Mouse (Mus musculus): ENCODE results near the gene Adamts4. TPM values are rescaled to one million over a fixed set of nuclear protein-coding genes. Genes with fewer than 3 reads are reported as not detected.
"Not testable (repeated sequence)": the region's sequence is repeated elsewhere in the genome, so short reads cannot be mapped to it uniquely, and the experiment has no call there.

The Adamts4 gene
- polyA plus RNA-seq, 1 experiment from 2014 or later, result 14.3 TPM

DNA sequence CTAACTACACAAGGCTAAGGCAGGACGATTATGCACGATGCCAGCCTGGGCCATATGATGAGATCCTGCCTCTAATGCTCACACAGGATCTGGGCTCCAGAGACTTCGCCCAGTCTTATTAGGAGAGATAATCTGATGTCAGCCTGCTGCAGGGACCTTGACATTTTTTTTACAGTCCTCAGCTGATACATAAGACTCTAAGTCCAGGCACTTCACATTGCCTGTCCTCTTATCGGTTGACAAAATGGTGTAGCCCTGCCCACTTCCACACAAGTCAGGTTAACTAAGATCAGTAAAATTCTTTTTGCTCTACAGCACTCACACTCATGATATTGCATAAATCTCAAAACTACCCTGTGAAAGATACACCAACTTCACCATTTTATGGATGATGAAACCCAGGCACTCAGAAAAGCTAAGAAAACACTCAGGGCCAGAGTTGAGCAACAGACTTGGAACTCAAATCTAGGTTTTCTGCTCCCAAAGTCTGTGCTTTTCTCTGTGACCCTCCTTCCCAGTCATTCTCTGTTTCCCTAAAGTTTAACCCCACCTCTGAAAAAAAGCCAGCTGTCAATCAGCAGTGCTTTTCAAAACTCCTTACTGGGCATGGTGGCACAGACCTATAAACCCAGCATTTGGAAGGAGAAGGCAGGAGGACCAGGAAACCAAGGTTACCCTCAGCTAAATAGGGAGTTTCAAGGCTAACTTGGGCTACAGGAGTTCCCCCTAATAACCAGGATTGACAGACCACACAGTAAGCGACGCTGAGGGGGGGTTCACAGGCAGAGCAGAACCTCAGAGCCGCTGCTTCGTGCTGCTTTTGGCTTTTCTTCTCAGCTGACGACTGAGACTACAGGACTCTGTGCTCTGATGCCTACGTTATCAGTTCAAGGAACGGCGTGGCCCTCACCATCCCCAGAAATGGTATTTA lies 17.2 kb upstream of the Adamts4 start:
- no peak overlapping the region for H3K9ac ChIP-seq
- peaks cover 48% of the 10 kb centered on the region for H3K36me3 ChIP-seq
- no peak overlapping the region for H3K27ac ChIP-seq
- H3K4me3 ChIP-seq, result no peak overlapping the region
- H3K27me3 ChIP-seq, result no peaks in the 10 kb centered on the region
- H3K9me3 ChIP-seq, result no peaks in the 10 kb centered on the region
- no peak for ATAC-seq (ENCODE audit: low FRiP score, low read depth)
- H3K4me1 ChIP-seq, result peaks cover 16% of the 10 kb centered on the region
- H3K4me2 ChIP-seq (replicated peaks), result no peak overlapping the region
- 85% methylated on average over 12 of the region's 12 CpGs for WGBS

- no peaks in the 10 kb centered on the region for H3K27me3 ChIP-seq
- peaks cover 16% of the 10 kb centered on the region for H3K4me1 ChIP-seq
- H3K9me3 ChIP-seq, result no peaks in the 10 kb centered on the region
- H3K4me2 ChIP-seq (replicated peaks), result no peak within 1 kb of the TSS
- H3K36me3 ChIP-seq, result peaks cover 58% of the 10 kb centered on the region
- H3K4me3 ChIP-seq, result no peak within 1 kb of the TSS
- H3K9ac ChIP-seq, result no peak within 1 kb of the TSS
- ATAC-seq (ENCODE audit: low FRiP score, low read depth), result no peak
- no peak within 1 kb of the TSS for H3K27ac ChIP-seq
- WGBS, result 93% methylated on average over 14 of the region's 14 CpGs
Measured at GRCm38 (mm10) chr1:171234126-171234525, 16.1 kb upstream of the Adamts4 start, which contains the start of gene Fcer1g. TSS of gene Fcer1g (minus strand) at chr1:171234365.

DNA sequence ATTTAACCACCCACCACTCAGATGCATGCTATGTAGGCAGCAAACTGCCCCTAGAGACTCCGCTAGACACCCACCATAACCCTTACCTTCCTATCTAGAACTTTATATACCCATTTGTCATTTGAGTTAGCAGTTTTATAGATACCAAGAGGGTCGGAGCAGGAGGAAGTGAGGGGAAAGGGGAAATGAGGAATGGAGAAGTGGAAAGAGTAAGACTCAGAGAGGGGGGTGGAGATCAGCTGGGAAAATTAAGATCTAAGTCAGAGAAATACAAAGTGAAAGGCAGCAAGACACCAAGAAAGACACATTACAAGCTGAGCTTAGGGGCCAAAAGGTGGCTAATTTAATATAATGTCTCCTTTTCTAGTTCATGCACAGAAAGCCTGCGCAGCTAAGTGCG lies 15.7 kb upstream of the Adamts4 start:
- H3K4me3 ChIP-seq, result no peak overlapping the region
- H3K27ac ChIP-seq, result no peak overlapping the region
- H3K27me3 ChIP-seq, result no peaks in the 10 kb centered on the region
- H3K9me3 ChIP-seq, result no peaks in the 10 kb centered on the region
- WGBS, result 84% methylated on average over 4 of the region's 4 CpGs
- no peak overlapping the region for H3K4me2 ChIP-seq (replicated peaks)
- peaks cover 16% of the 10 kb centered on the region for H3K4me1 ChIP-seq
- ATAC-seq (ENCODE audit: low FRiP score, low read depth), result no peak
- no peak overlapping the region for H3K9ac ChIP-seq
- H3K36me3 ChIP-seq, result peaks cover 63% of the 10 kb centered on the region

DNA sequence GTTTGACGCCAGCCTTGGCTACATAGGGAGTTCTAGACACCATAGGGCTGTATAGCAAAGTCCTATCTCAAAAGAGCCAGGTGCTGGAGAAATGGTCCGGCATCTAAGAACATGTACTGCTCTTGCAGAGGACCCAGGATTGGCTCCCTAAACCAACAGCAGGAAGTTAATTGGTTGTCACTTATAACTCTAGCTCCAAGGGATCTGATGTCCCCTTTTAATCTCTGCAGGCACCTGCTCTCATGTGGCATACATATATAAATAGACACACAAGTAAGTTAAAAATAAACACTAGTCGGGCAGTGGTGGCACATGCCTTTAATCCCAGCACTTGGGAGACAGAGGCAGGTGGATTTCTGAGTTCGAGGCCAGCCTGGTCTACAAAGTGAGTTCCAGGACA lies 14.4 kb upstream of the Adamts4 start:
- Histone ChIP-seq H3K4me3 (no peak overlapping the region), H3K9ac (no peak overlapping the region), H3K27ac (no peak overlapping the region), H3K36me3 (peaks cover 75% of the 10 kb centered on the region), H3K4me2 (replicated peaks) (no peak overlapping the region), H3K9me3 (no peaks in the 10 kb centered on the region), H3K4me1 (peaks cover 4% of the 10 kb centered on the region), H3K27me3 (no peaks in the 10 kb centered on the region)
- WGBS, result 93% methylated on average over 4 of the region's 4 CpGs
- ATAC-seq (ENCODE audit: low FRiP score, low read depth), result no peak

DNA sequence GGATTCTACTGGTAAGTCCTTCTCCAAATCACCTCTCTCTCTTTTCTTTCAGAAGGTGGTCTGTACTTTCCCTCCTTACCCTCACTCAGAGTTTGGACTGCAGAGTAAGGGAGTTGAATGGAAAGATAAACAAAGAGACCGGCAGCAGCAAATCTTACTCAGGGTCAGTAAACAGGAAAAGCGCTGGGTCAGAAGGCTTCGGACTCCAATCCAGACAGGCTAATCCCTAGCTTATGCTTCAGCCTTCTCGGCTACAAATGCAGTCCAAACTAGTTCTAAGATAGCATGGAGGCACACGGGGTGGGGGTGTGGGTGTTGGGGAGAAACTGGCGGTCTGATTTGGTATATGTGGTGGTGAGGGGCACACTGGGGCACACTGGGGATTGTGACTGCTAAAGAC lies 12.8 kb upstream of the Adamts4 start:
- no peaks in the 10 kb centered on the region for H3K27me3 ChIP-seq
- no peaks in the 10 kb centered on the region for H3K9me3 ChIP-seq
- no peak overlapping the region for H3K27ac ChIP-seq
- no peaks in the 10 kb centered on the region for H3K4me1 ChIP-seq
- H3K4me2 ChIP-seq (replicated peaks), result no peak overlapping the region
- H3K9ac ChIP-seq, result no peak overlapping the region
- H3K36me3 ChIP-seq, result peaks cover 92% of the 10 kb centered on the region
- H3K4me3 ChIP-seq, result no peak overlapping the region
- WGBS, result 90% methylated on average over 6 of the region's 6 CpGs
- no peak for ATAC-seq (ENCODE audit: low FRiP score, low read depth)

DNA sequence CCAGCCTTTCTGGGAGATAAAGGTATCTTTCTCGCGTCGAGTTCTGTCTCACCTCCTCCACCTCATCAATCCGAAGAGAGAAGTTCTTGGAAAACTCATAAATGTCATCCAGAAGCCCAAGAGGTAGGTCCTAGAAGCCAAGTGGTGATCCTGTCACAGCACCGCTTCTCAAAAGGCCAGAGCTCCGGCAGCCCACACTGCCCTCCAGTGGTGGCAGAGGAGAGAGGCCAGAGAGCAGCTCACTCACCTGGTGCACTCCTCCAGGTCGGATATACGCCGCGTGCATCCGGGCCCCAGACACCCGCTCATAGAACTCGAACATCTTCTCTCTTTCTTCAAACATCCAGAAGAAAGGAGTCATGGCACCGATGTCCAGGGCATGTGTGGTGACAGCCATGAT lies 11.8 kb upstream of the Adamts4 start:
- Histone ChIP-seq H3K9me3 (no peaks in the 10 kb centered on the region), H3K27ac (no peak overlapping the region), H3K4me1 (no peaks in the 10 kb centered on the region), H3K9ac (no peak overlapping the region), H3K4me2 (replicated peaks) (no peak overlapping the region), H3K27me3 (no peaks in the 10 kb centered on the region), H3K4me3 (no peak overlapping the region), H3K36me3 (peaks cover 99% of the 10 kb centered on the region)
- no peak for ATAC-seq (ENCODE audit: low FRiP score, low read depth)
- 73% methylated on average over 14 of the region's 14 CpGs for WGBS

GRCm38 (mm10) chr1:171239992-171240744 lies 10.1 kb upstream of the Adamts4 start:
- Histone ChIP-seq H3K9me3 (no peaks in the 10 kb centered on the region), H3K4me1 (peaks cover 3% of the 10 kb centered on the region; the same call in 1 of the 2 replicates), H3K4me3 (no peak overlapping the region), H3K4me2 (replicated peaks) (no peak overlapping the region), H3K9ac (0 out of 2 replicates have a peak overlapping the region, but pooled peaks have one; percentile 19), H3K27ac (no peak overlapping the region), H3K36me3 (peaks cover 96% of the 10 kb centered on the region), H3K27me3 (no peaks in the 10 kb centered on the region)
- ATAC-seq (ENCODE audit: low FRiP score, low read depth), result no peak
- WGBS, result 83% methylated on average over 15 of the region's 15 CpGs

DNA sequence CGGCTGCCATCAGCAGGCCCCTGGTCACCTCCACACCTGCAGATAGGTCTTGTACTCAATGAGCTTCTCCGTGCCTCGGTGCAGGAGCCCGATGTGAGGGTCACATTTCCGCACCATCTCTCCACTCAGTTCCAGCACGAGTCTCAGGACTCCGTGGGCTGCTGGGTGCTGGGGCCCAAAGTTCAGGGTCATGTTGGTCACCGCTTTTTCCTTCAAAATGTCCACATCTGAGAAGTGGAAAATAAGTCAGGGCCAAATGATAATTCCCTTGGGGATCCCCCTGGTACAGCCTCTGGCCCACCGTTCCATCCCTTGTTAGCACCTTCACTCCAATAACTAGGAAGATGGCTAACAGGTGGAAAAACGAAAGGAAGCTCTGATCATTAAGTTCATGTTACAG lies 9.3 kb upstream of the Adamts4 start:
- no peak for ATAC-seq (ENCODE audit: low FRiP score, low read depth)
- Histone ChIP-seq H3K36me3 (peaks cover 93% of the 10 kb centered on the region), H3K9me3 (no peaks in the 10 kb centered on the region), H3K27ac (no peak overlapping the region), H3K9ac (no peak overlapping the region), H3K4me2 (replicated peaks) (no peak overlapping the region), H3K4me1 (peaks cover 9% of the 10 kb centered on the region), H3K4me3 (no peak overlapping the region), H3K27me3 (no peaks in the 10 kb centered on the region)
- WGBS, result 86% methylated on average over 10 of the region's 10 CpGs

DNA sequence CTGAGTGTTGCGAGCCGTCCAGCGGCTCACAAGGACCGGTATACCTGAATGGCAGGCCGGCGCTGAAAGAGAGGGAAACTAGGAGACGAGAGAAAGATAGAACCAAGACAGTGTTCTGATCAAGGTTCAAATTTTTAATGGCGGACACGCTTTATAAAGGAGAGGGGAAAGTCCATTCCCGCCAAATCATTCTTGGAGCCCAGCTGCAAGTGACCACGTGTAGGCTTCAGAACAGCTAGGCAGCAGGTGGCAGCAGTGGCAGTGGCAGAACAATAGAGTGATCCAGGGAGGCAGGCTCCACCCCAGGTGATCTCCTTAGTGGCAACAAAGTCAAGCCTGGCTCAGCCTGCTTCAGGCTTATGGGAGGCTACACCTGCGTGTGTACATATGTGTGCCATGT lies 8.3 kb upstream of the Adamts4 start:
- not testable (repeated sequence) for H3K27ac ChIP-seq; H3K4me2 ChIP-seq (replicated peaks); H3K9ac ChIP-seq; H3K27me3 ChIP-seq; H3K9me3 ChIP-seq; H3K4me3 ChIP-seq; ATAC-seq (ENCODE audit: low FRiP score, low read depth)
- Histone ChIP-seq H3K36me3 (peaks cover 83% of the 10 kb centered on the region), H3K4me1 (peaks cover 15% of the 10 kb centered on the region)
- WGBS, result 86% methylated on average over 12 of the region's 12 CpGs

- 78% methylated on average over 8 of the region's 8 CpGs for WGBS
- no peak for ATAC-seq (ENCODE audit: low FRiP score, low read depth)
Measured at GRCm38 (mm10) chr1:171245353-171245752, 4.9 kb upstream of the Adamts4 start.

GRCm38 (mm10) chr1:171246709-171247452 lies 3.3 kb upstream of the Adamts4 start:
- peak; percentile 92 for ATAC-seq (ENCODE audit: low FRiP score, low read depth)
- peak overlapping the region; percentile 84 for H3K4me2 ChIP-seq (replicated peaks)
- H3K36me3 ChIP-seq, result peaks cover 34% of the 10 kb centered on the region
- WGBS, result under 1% methylated on average over 41 of the region's 41 CpGs
- H3K9me3 ChIP-seq, result no peaks in the 10 kb centered on the region
- peak overlapping the region; percentile 90 for H3K27ac ChIP-seq
- H3K27me3 ChIP-seq, result no peaks in the 10 kb centered on the region
- H3K4me3 ChIP-seq, result peak overlapping the region; percentile 81
- H3K4me1 ChIP-seq, result peaks cover 57% of the 10 kb centered on the region
- peak overlapping the region; percentile 90 for H3K9ac ChIP-seq

More at GRCm38 (mm10) chr1:171245353-171245752, 4.9 kb upstream of the Adamts4 start:
- peak overlapping the region; percentile 84 for H3K4me2 ChIP-seq (replicated peaks)
- peak overlapping the region; percentile 19; the same call in 1 of the 2 replicates for H3K9ac ChIP-seq
- H3K27me3 ChIP-seq, result no peaks in the 10 kb centered on the region
- H3K4me3 ChIP-seq, result no peak overlapping the region
- no peak overlapping the region for H3K27ac ChIP-seq
- peaks cover 49% of the 10 kb centered on the region for H3K36me3 ChIP-seq
- H3K9me3 ChIP-seq, result no peaks in the 10 kb centered on the region
- peaks cover 41% of the 10 kb centered on the region for H3K4me1 ChIP-seq
